Mouse (Mus musculus): Measurements from ENCODE around the gene Usp38. TPM values are rescaled to one million over a fixed set of nuclear protein-coding genes. Genes with fewer than 3 reads are reported as not detected.

Gene Usp38
- 5.3 and 5.7 TPM in 2 replicates for polyA plus RNA-seq (2012; rRNA removed; ENCODE audit: low replicate concordance)

GRCm38 (mm10) chr8:81014789-81015699, at the start of gene Usp38:
Usp38 (minus strand) TSS chr8:81014928.

Other genes starting within 250 kb of the Usp38 start
- gene Gab1, start 134.4 kb downstream of the Usp38 start, polyA plus RNA-seq (2012; rRNA removed; ENCODE audit: low replicate concordance), result 6.9 and 9.5 TPM in 2 replicates

Measured in duodenum, adult 2 months (tissue).